Mouse (Mus musculus): ENCODE results near the gene Slc25a22. TPM values are rescaled to one million over a fixed set of nuclear protein-coding genes. Genes with fewer than 3 reads are reported as not detected.
A peak's percentile ranks its signal among the peaks of the same experiment; 100 is the strongest.

Slc25a22 gene
- polyA plus RNA-seq, 2 experiments = 11.0 to 19.6 TPM

GRCm38 (mm10) chr7:141403305-141403704, 34.4 kb downstream of the Slc25a22 start:
- no peak overlapping the region for H3K4me2 ChIP-seq (ENCODE audit: low read depth)
- H3K4me1 ChIP-seq (replicated peaks; ENCODE audit: control insufficient read depth in 2 of 2, insufficient read depth in 2 of 2, low read length in 1 of 2) = no peaks in the 10 kb centered on the region
- peak; percentile 65; the same call in 1 of the 2 replicates for ATAC-seq (ENCODE audit: insufficient read depth)
- H3K36me3 ChIP-seq (replicated peaks; ENCODE audit: control insufficient read depth, insufficient read depth, low read depth) = peaks cover 64% of the 10 kb centered on the region
- H3K27me3 ChIP-seq (ENCODE audit: control insufficient read depth, insufficient read depth, low read length) = no peaks in the 10 kb centered on the region
- no peak overlapping the region for H3K4me3 ChIP-seq (ENCODE audit: insufficient read depth in 1 of 2, low read depth in 2 of 2, low read length in 2 of 2)
- WGBS (ENCODE audit: insufficient replicate concordance) = 41% methylated on average over 5 of the region's 5 CpGs
- no peaks in the 10 kb centered on the region for H3K9me3 ChIP-seq (ENCODE audit: control insufficient read depth, low read length)
- TF ChIP-seq EP300 (IDR thresholded peaks at IDR 0.05; ENCODE audit: low read depth) (no peak), CTCF (IDR thresholded peaks at IDR 0.05; ENCODE audit: low read depth) (peak; percentile 97)
- peak in 1 of 3 experiments; percentile 46 for DNase-seq (ENCODE audit: low read depth in 3 of 3, low spot score in 3 of 3)
- H3K27ac ChIP-seq = no peak overlapping the region
- no peak overlapping the region for H3K9ac ChIP-seq (replicated peaks)

- TF ChIP-seq EP300 (IDR thresholded peaks at IDR 0.05; ENCODE audit: low read depth) = no peak
- no peak for TF ChIP-seq CTCF (IDR thresholded peaks at IDR 0.05; ENCODE audit: low read depth)
- H3K4me2 ChIP-seq (ENCODE audit: low read depth) = peak overlapping the region; percentile 98
- no peak for ATAC-seq (ENCODE audit: insufficient read depth)
- H3K27me3 ChIP-seq (ENCODE audit: control insufficient read depth, insufficient read depth, low read length) = no peaks in the 10 kb centered on the region
- peaks cover 25 to 35% of the 10 kb centered on the region in 2 experiments for H3K4me1 ChIP-seq (replicated peaks; ENCODE audit: control insufficient read depth in 2 of 2, insufficient read depth in 2 of 2, low read length in 1 of 2)
- no peak overlapping the region; the same call in 1 of the 2 replicates for H3K27ac ChIP-seq
- H3K9ac ChIP-seq (replicated peaks) = no peak overlapping the region; the same call in 1 of the 2 replicates
- WGBS (ENCODE audit: insufficient replicate concordance) = 46% methylated on average over 1 of the region's 1 CpGs
- H3K36me3 ChIP-seq (replicated peaks; ENCODE audit: control insufficient read depth, insufficient read depth, low read depth) = peaks cover 49% of the 10 kb centered on the region
- no peak overlapping the region for H3K4me3 ChIP-seq (ENCODE audit: insufficient read depth in 1 of 2, low read depth in 2 of 2, low read length in 2 of 2)
- no peaks in the 10 kb centered on the region for H3K9me3 ChIP-seq (ENCODE audit: control insufficient read depth, low read length)
- DNase-seq (ENCODE audit: low read depth in 3 of 3, low spot score in 3 of 3) = no peak
Measured at GRCm38 (mm10) chr7:141395348-141395747, 42.3 kb downstream of the Slc25a22 start.

GRCm38 (mm10) chr7:141394771-141395170, 42.9 kb downstream of the Slc25a22 start:
- ATAC-seq (ENCODE audit: insufficient read depth) = no peak
- Histone ChIP-seq H3K36me3 (replicated peaks; ENCODE audit: control insufficient read depth, insufficient read depth, low read depth) (peaks cover 43% of the 10 kb centered on the region), H3K9me3 (ENCODE audit: control insufficient read depth, low read length) (no peaks in the 10 kb centered on the region), H3K4me3 (ENCODE audit: insufficient read depth in 1 of 2, low read depth in 2 of 2, low read length in 2 of 2) (peak overlapping the region in 1 of 2 experiments; percentile 32; a peak in 2 of 4 replicates), H3K4me2 (ENCODE audit: low read depth) (peak overlapping the region; percentile 98), H3K27me3 (ENCODE audit: control insufficient read depth, insufficient read depth, low read length) (no peaks in the 10 kb centered on the region), H3K4me1 (replicated peaks; ENCODE audit: control insufficient read depth in 2 of 2, insufficient read depth in 2 of 2, low read length in 1 of 2) (peaks cover 30 to 41% of the 10 kb centered on the region in 2 experiments), H3K9ac (replicated peaks) (no peak overlapping the region), H3K27ac (peak overlapping the region; percentile 99)
- 6% methylated on average over 6 of the region's 6 CpGs for WGBS (ENCODE audit: insufficient replicate concordance)
- TF ChIP-seq EP300 (IDR thresholded peaks at IDR 0.05; ENCODE audit: low read depth) (no peak), CTCF (IDR thresholded peaks at IDR 0.05; ENCODE audit: low read depth) (peak; percentile 98)
- DNase-seq (ENCODE audit: low read depth in 3 of 3, low spot score in 3 of 3) = peak; percentile 71 to 81 (median 74)

GRCm38 (mm10) chr7:141394158-141394557, 43.5 kb downstream of the Slc25a22 start:
- no peaks in the 10 kb centered on the region for H3K27me3 ChIP-seq (ENCODE audit: control insufficient read depth, insufficient read depth, low read length)
- ATAC-seq (ENCODE audit: insufficient read depth) = peak; percentile 46
- H3K4me1 ChIP-seq (replicated peaks; ENCODE audit: control insufficient read depth in 2 of 2, insufficient read depth in 2 of 2, low read length in 1 of 2) = peaks cover 34 to 46% of the 10 kb centered on the region in 2 experiments
- H3K36me3 ChIP-seq (replicated peaks; ENCODE audit: control insufficient read depth, insufficient read depth, low read depth) = peaks cover 37% of the 10 kb centered on the region
- peak overlapping the region; percentile 98 for H3K4me2 ChIP-seq (ENCODE audit: low read depth)
- H3K9ac ChIP-seq (replicated peaks) = peak overlapping the region; percentile 97
- no peaks in the 10 kb centered on the region for H3K9me3 ChIP-seq (ENCODE audit: control insufficient read depth, low read length)
- 0 out of 2 replicates have a peak, but pooled peaks have one; percentile 11 for TF ChIP-seq CTCF (IDR thresholded peaks at IDR 0.05; ENCODE audit: low read depth)
- TF ChIP-seq EP300 (IDR thresholded peaks at IDR 0.05; ENCODE audit: low read depth) = peak; percentile 44
- DNase-seq (ENCODE audit: low read depth in 3 of 3, low spot score in 3 of 3) = peak; percentile 68 to 79 (median 70)
- WGBS (ENCODE audit: insufficient replicate concordance) = 14% methylated on average over 7 of the region's 7 CpGs
- H3K4me3 ChIP-seq (ENCODE audit: insufficient read depth in 1 of 2, low read depth in 2 of 2, low read length in 2 of 2) = peak overlapping the region; percentile 28 to 33
- H3K27ac ChIP-seq = peak overlapping the region; percentile 99

- Histone ChIP-seq H3K4me1 (replicated peaks; ENCODE audit: control insufficient read depth in 2 of 2, insufficient read depth in 2 of 2, low read length in 1 of 2) (peaks cover 49 to 61% of the 10 kb centered on the region in 2 experiments), H3K9ac (replicated peaks) (peak overlapping the region; percentile 97), H3K27ac (peak overlapping the region; percentile 99), H3K4me3 (ENCODE audit: insufficient read depth in 1 of 2, low read depth in 2 of 2, low read length in 2 of 2) (peak overlapping the region; percentile 86 to 90), H3K27me3 (ENCODE audit: control insufficient read depth, insufficient read depth, low read length) (no peaks in the 10 kb centered on the region), H3K4me2 (ENCODE audit: low read depth) (peak overlapping the region; percentile 98), H3K9me3 (ENCODE audit: control insufficient read depth, low read length) (no peaks in the 10 kb centered on the region), H3K36me3 (replicated peaks; ENCODE audit: control insufficient read depth, insufficient read depth, low read depth) (peaks cover 22% of the 10 kb centered on the region)
- DNase-seq (ENCODE audit: low read depth in 3 of 3, low spot score in 3 of 3) = peak; percentile 90 to 92 (median 91)
- peak; percentile 46 for ATAC-seq (ENCODE audit: insufficient read depth)
- 9% methylated on average over 9 of the region's 9 CpGs for WGBS (ENCODE audit: insufficient replicate concordance)
- TF ChIP-seq EP300 (IDR thresholded peaks at IDR 0.05; ENCODE audit: low read depth) = peak; percentile 76
- no peak for TF ChIP-seq CTCF (IDR thresholded peaks at IDR 0.05; ENCODE audit: low read depth)
Measured at GRCm38 (mm10) chr7:141392552-141393222, 45.0 kb downstream of the Slc25a22 start.

Data from liver, embryonic 14.5 days (tissue).